In genomic region chr8:84660819-84661457, GRCm38 (mm10) we compare ENCODE assay signal across 8 mouse cellular contexts. TPM values are rescaled to one million over a fixed set of nuclear protein-coding genes. Genes with fewer than 3 reads are reported as not detected.
A peak's percentile ranks its signal among the peaks of the same experiment; 100 is the strongest.
DNase-seq lines count a peak whose midpoint lies in the region; ATAC-seq lines count a peak whose summit lies in the region.

No protein-coding gene starts in this region.

- no peaks in the 10 kb centered on the region for H3K9me3 ChIP-seq in forebrain, embryonic 12.5 days
- H3K9me3 ChIP-seq in hindbrain, embryonic 13.5 days, result no peaks in the 10 kb centered on the region

- DNase-seq in right cerebral cortex, postnatal 14 days, result peak; percentile 36
- no peak for DNase-seq in right cerebral cortex, adult 2 months (ENCODE audit: low spot score in 2 of 2)
- DNase-seq in liver, result peak; percentile 77
- peak; percentile 68 for DNase-seq in naive thymus-derived CD4-positive, alpha-beta T cell, adult 2 months (ENCODE audit: low read depth)
- peak; percentile 79 for DNase-seq in urinary bladder, postnatal 25 days (ENCODE audit: low spot score)
- DNase-seq in left cerebral cortex, postnatal 36 days (ENCODE audit: low spot score in 2 of 2), result no peak

- intact Hi-C loops in left cerebral cortex, postnatal 36 days (cut with DNase I), result loop anchor here (5.0 kb wide), 1 partner anchor 41 kb away; the partner anchor contains the start of gene Lyl1

- H3K4me1 ChIP-seq in forebrain, embryonic 12.5 days, result peaks cover 64% of the 10 kb centered on the region
- H3K4me1 ChIP-seq in hindbrain, embryonic 13.5 days (replicated peaks), result peaks cover 59% of the 10 kb centered on the region

- H3K27me3 ChIP-seq in forebrain, embryonic 12.5 days, result 0 out of 2 replicates have a peak, but pooled peaks cover 5% of the 10 kb centered on the region
- peaks cover 3% of the 10 kb centered on the region; the same call in 1 of the 2 replicates for H3K27me3 ChIP-seq in hindbrain, embryonic 13.5 days

- H3K36me3 ChIP-seq in forebrain, embryonic 12.5 days (replicated peaks), result no peaks in the 10 kb centered on the region
- H3K36me3 ChIP-seq in hindbrain, embryonic 13.5 days, result no peaks in the 10 kb centered on the region

- H3K4me3 ChIP-seq in forebrain, embryonic 12.5 days (replicated peaks), result peak overlapping the region; percentile 53
- peak overlapping the region; percentile 69 for H3K4me3 ChIP-seq in hindbrain, embryonic 13.5 days

- no peak for ATAC-seq in forebrain, embryonic 12.5 days (ENCODE audit: low FRiP score)
- ATAC-seq in hindbrain, embryonic 13.5 days (ENCODE audit: low FRiP score), result no peak

- peak overlapping the region; percentile 72 for H3K9ac ChIP-seq in forebrain, embryonic 12.5 days
- H3K9ac ChIP-seq in hindbrain, embryonic 13.5 days, result peak overlapping the region; percentile 83

- peak overlapping the region; percentile 82 for H3K4me2 ChIP-seq in forebrain, embryonic 12.5 days
- peak overlapping the region; percentile 90 for H3K4me2 ChIP-seq in hindbrain, embryonic 13.5 days

- WGBS in forebrain, embryonic 12.5 days, result 1% methylated on average over 20 of the region's 20 CpGs
- 1% methylated on average over 20 of the region's 20 CpGs for WGBS in hindbrain, embryonic 13.5 days

- peak overlapping the region; percentile 74 for H3K27ac ChIP-seq in forebrain, embryonic 12.5 days
- H3K27ac ChIP-seq in hindbrain, embryonic 13.5 days, result peak overlapping the region; percentile 88

RNA-seq across cellular contexts. Expression of gene Ier2, which starts 1.7 kb away (rescaled TPM):
- polyA plus RNA-seq in forebrain, embryonic 12.5 days (2016; fragmentation: Nextera tagmentation; extraction: Ambion mirVana), result 53.7 and 62.2 TPM in 2 replicates
- polyA plus RNA-seq in hindbrain, embryonic 13.5 days (2015; fragmentation: Nextera tagmentation; extraction: Ambion mirVana), result 26.1 and 32.2 TPM in 2 replicates
- total RNA-seq in left cerebral cortex, postnatal 36 days (2021), result 10 to 100 TPM in 1 of 2 experiments, 1 to 10 TPM in 1; 5.6 to 27.6 TPM

RNA-seq across cellular contexts. Expression of gene Trmt1, which starts 25.2 kb away (rescaled TPM):
- polyA plus RNA-seq in forebrain, embryonic 12.5 days (2016; fragmentation: Nextera tagmentation; extraction: Ambion mirVana), result 55.4 and 59.6 TPM in 2 replicates
- 51.9 and 60.3 TPM in 2 replicates for polyA plus RNA-seq in hindbrain, embryonic 13.5 days (2015; fragmentation: Nextera tagmentation; extraction: Ambion mirVana)
- total RNA-seq in left cerebral cortex, postnatal 36 days (2021), result 100 to 1,000 TPM in 1 of 2 experiments, 10 to 100 TPM in 1; 84.5 to 124 TPM

RNA-seq across cellular contexts. Expression of gene Nacc1, which starts 26.7 kb away (rescaled TPM):
- polyA plus RNA-seq in forebrain, embryonic 12.5 days (2016; fragmentation: Nextera tagmentation; extraction: Ambion mirVana), result 22.8 and 26.6 TPM in 2 replicates
- 13.7 and 14.4 TPM in 2 replicates for polyA plus RNA-seq in hindbrain, embryonic 13.5 days (2015; fragmentation: Nextera tagmentation; extraction: Ambion mirVana)
- 10 to 100 TPM; 94.2 to 99.7 TPM for total RNA-seq in left cerebral cortex, postnatal 36 days (2021)

RNA-seq across cellular contexts. Expression of gene Lyl1, which starts 40.3 kb away (rescaled TPM):
- polyA plus RNA-seq in forebrain, embryonic 12.5 days (2016; fragmentation: Nextera tagmentation; extraction: Ambion mirVana), result 3.1 and 3.9 TPM in 2 replicates
- 3.9 and 4.2 TPM in 2 replicates for polyA plus RNA-seq in hindbrain, embryonic 13.5 days (2015; fragmentation: Nextera tagmentation; extraction: Ambion mirVana)
- total RNA-seq in left cerebral cortex, postnatal 36 days (2021), result 1 to 10 TPM; 2.4 to 3.4 TPM

Comparison
In these comparisons a context has a peak if more than half of its experiments do, and no peak if none do; other contexts are left out.
1. DNase-seq: peak in right cerebral cortex, postnatal 14 days (single experiment), liver (single experiment), naive thymus-derived CD4-positive, alpha-beta T cell, adult 2 months (single experiment) and urinary bladder, postnatal 25 days (single experiment); none in right cerebral cortex, adult 2 months (0 of 2) and left cerebral cortex, postnatal 36 days (0 of 2).